Mouse (Mus musculus) spleen, postnatal 14 days (tissue): ENCODE measurements around the gene Slc15a5.

ENCODE experiments used
- DNase-seq, 2 experiments: peaks; one replicate each; pipeline ENCODE4 v3.0.0; 2021 to 2022; ENCODE audit warnings: low spot score in 2 of 2

Gene Slc15a5

DNA sequence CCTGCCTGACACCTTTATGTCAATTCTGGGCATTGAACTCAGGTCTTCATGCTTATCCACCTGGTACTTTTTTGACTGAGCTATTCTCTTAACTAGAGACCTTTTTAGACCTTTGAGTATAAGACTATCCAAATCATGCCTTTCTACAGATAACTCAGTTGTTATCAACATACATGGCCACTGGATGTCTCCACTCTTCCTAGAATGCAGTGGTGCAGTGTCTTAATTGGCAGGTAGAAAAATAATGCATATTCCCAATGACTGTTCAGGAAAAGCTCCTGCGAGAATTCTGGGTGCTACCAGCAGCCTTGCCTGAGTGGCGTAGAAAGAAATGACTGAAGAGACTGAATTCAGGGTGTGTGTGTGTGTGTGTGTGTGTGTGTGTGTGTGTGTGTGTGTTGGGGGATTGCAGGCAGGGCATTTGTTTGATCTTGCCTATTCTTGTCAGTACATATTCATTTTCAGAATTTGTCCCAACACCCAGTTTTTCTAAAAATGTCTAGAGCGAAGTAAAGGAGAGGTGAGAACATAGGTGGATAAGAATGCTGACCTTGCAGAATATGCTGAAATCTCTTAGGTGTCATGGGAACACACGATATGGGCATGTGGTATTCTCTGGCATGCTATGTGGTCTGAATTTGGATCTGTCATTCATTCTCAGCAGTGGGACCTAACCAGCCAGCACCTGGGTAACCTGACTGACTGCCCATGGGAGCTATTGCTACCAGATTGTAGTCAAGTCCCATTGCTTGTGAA lies 119.5 kb downstream of the Slc15a5 start:
- no peak for DNase-seq

DNA sequence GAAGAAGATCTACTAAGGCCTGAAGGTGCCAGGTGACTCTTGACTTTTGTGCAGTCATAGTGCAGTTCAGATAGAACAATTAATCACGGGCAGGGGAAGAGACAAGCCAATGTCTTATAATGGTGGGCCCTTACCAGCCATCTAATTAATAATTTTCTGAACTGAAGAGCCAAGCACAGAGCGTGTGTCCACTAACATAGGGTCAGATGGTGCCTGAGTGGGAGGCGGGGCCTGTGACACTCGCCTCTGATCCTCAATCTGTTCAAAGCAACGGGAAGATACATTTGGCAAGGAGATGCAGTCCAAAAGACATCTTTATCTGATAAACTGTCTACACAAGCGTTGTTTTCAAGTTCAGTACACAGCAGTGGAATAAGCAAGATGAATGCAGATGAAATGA lies 122.1 kb downstream of the Slc15a5 start:
- DNase-seq, result no peak

DNA sequence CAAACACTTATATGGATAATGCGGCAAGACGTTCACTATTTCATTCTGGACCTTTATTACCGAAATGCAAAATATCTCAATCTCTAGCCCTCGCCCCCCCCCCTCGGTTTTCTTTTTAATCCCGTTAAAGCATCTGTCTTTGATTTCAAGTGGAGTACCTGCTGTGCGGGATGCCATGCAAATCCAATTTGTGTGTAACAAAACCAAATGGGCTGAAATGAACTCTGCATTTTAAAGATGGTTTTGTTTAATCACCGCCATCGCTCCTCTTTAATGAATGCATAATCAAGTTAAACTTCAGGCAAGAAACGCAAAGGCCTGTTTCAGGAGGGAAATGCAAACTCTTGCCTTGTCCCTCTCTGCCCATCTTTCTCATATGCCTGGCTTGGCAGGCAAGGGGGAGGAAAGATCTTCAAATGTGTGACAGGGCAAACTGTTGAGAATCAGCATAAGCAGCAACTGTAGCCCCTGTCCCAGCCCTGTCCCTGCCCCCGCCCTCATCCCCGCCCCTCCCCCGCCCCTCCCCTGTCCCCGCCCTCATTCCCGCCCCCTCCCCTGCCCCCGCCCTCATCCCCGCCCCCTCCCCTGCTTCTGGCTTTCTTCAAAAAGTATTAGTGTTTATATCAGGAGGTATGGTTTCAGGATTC lies 122.8 kb downstream of the Slc15a5 start:
- no peak for DNase-seq

DNA sequence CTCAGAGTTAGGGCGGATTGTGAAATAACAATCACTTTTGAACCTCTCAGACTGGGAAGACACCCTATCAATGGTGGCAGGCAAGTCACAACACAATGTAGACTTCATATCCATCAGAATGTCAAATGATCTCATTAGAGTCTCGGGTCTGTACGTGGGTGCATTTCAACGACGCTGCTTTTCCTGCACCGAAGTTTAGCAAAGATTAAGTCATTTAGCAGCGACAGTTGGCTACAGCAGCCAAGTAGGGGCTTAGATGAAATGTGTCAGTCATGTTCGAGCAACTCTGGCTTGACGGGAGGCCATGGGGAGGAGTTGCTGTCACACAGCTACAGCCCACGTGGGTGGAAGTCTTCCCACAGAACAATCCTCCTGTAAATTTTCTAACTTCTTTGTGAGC lies 133.2 kb downstream of the Slc15a5 start:
- DNase-seq, result no peak

DNA sequence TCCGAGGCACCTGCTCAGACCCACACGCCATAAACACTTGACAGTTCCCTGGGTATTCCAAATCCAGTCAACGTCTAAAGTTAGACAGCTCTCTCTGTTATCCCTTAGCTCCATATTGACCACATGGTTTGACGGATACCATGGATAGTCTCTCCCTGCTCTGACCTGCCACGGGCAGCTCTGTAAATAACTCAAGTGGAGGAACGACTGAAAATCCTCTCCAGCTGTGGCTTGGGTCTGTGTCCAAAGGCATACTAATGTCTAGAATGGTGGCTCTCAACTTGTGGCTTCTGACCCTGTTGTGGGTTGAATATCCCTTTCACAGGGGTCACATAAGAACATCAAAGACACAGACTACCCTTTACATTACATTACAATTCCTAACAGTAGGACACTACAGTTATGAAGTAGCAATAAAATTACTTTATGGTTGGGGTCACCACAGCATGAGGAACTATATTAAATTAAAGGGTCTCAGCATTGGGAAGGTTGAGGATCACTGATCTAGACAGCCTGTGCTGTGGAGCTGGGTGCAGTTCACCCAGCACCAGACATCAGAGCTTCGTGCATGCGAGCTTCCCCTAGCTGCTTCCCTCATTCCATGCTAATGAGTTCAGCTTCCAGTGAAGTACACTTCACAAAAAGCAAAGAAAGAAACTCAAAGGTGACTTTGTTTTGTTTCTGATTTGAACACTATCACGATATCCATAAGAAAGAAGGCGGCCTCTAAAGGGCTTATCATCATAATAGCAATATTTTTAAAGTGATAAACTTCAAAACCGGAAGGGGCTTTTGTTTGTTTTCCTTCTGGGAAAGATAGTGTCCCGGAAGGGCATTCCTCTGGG lies 139.1 kb downstream of the Slc15a5 start:
- no peak for DNase-seq

DNA sequence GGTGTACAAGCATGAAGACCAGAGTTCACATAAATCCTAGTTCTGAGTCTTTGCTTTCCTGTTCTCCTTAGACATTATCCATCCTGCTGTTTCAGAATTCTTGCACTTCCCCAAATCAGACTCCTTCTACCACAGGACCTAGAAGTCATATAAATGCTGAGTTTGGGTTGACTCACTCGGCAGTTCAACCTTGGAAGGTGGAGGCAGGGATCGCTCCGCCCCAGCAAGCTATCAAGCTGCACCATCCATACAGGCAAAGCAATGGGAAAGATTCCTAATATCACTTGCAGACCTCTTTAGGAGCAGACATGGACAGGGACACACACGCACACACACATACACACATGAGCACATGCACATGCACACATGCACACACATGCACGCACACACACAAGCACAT lies 142.2 kb downstream of the Slc15a5 start:
- DNase-seq, result no peak

DNA sequence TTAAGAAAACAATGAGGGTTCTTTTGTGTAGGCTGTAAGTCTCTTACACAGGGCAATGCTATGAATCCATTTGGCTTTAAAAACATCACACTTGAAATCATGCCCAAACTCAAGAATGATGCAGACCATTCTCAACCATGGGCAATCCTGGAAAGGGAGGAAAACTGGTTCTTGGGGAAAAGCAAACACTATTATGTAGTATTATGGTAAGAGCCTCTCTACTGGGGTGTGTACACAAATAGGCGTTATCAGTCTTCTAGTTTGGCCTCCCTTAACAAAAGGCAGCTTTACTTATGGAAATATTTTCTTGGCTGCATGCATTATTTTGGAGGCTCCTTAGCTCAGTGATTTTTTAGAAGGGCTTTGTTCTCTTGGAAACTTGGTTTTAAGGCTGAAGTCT lies 143.4 kb downstream of the Slc15a5 start:
- no peak for DNase-seq

DNA sequence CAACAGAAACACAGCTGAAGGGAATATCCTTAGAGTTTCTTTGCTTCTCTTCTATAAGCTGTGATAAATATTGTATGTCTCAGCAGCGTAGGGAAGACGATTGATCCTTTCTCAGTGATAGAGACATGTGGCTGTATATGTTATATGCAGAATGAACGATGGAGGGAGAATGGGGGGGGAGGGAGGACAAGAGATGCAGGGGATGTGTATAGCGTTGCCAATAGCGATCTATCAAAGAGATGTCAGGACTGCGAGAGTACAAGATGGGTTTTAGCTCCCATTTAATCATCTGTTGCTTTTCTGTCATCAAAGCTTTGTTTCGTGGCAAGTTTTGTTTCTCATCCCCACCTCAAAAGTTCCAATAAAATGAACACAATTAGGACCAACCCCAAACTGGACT lies 143.9 kb downstream of the Slc15a5 start:
- DNase-seq, result no peak

DNA sequence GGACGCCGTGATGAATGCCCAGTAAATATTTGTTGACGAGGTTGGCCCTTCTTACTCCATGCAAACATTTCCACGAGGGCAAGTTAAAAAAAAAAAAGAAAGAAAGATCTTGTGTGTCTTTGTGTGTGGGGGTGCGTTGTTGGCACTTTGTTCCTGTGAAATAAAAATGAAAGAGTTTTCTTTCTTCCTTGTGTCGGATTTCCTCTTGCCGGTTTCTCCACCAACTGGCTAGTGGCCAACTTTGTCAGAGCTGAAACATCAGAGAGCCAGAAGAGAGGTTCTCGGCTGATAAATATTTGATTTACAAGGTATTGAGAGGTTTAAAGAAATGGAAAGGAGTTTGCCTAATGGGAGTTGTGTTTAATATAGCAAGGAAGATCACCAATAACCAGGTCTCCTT lies 144.4 kb downstream of the Slc15a5 start:
- no peak for DNase-seq

DNA sequence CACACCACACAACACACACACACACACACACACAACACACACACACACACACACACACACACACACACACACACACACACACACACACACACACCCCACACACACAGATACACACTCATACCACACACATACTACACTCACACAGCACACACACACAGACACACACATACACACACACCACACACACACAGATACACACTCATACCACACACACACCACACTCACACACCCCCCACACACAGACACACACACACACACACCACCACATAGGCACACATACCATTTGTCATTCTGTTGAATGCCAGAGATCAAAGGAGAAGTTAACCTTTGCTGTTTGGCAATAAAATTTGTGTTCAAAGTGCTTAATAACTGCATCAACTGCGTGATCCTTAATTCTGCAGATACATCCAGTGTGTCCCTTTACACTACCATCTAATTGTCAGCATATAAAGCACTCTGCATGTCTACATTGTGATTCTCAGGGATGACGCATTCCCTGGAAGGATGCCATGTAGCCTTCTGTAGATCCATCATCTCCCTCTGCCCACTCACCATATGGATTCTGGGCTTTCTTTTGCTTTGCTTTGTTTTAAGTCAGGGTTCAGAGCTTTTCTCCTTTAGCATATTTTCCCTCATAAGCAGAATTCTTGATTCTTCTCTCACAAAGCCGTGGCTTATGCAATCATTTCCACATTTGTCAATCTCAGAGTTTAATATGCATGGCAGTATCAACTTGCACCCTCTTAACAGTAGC lies 145.0 kb downstream of the Slc15a5 start:
- DNase-seq, result no peak
